Mouse (Mus musculus) embryo, embryonic 10 days (tissue): ENCODE measurements around the gene Sgcb.
"Not testable (repeated sequence)": the region's sequence is repeated elsewhere in the genome, so short reads cannot be mapped to it uniquely, and the experiment has no call there.

Experiments used
- DNase-seq: peaks from one replicate; pipeline ENCODE4 v3.0.0-alpha.2; 2015; ENCODE audit warnings: low spot score

The Sgcb gene

GRCm38 (mm10) chr5:73633141-73633540 lies 14.4 kb downstream of the Sgcb start:
- DNase-seq: peak; percentile 76

- no peak for DNase-seq
Measured at GRCm38 (mm10) chr5:73632291-73632690, 15.3 kb downstream of the Sgcb start, which contains the start of gene Lrrc66. TSS of gene Lrrc66 (minus strand) at chr5:73632526.

- no peak for DNase-seq
Measured at GRCm38 (mm10) chr5:73631001-73631558, 16.5 kb downstream of the Sgcb start.

GRCm38 (mm10) chr5:73630141-73630540 lies 17.4 kb downstream of the Sgcb start:
- no peak for DNase-seq

- no peak for DNase-seq
Measured at GRCm38 (mm10) chr5:73627991-73628390, 19.6 kb downstream of the Sgcb start.

- no peak for DNase-seq
Measured at GRCm38 (mm10) chr5:73627559-73627958, 20.0 kb downstream of the Sgcb start.

- no peak for DNase-seq
Measured at GRCm38 (mm10) chr5:73626842-73627241, 20.7 kb downstream of the Sgcb start.

GRCm38 (mm10) chr5:73625505-73625904 lies 22.1 kb downstream of the Sgcb start:
- no peak for DNase-seq

GRCm38 (mm10) chr5:73618969-73619368 lies 28.6 kb downstream of the Sgcb start:
- DNase-seq: no peak

GRCm38 (mm10) chr5:73615211-73615610 lies 32.4 kb downstream of the Sgcb start:
- no peak for DNase-seq

- no peak for DNase-seq
Measured at GRCm38 (mm10) chr5:73613296-73613695, 34.3 kb downstream of the Sgcb start.

GRCm38 (mm10) chr5:73611071-73611470 lies 36.5 kb downstream of the Sgcb start:
- DNase-seq: no peak

- no peak for DNase-seq
Measured at GRCm38 (mm10) chr5:73604964-73605363, 42.6 kb downstream of the Sgcb start.

GRCm38 (mm10) chr5:73604542-73604941 lies 43.0 kb downstream of the Sgcb start:
- no peak for DNase-seq

- DNase-seq: no peak
Measured at GRCm38 (mm10) chr5:73602865-73603264, 44.7 kb downstream of the Sgcb start.

GRCm38 (mm10) chr5:73601361-73601763 lies 46.2 kb downstream of the Sgcb start:
- DNase-seq: no peak

- DNase-seq: no peak
Measured at GRCm38 (mm10) chr5:73599991-73600390, 47.6 kb downstream of the Sgcb start.

- peak; percentile 13 for DNase-seq
Measured at GRCm38 (mm10) chr5:73598943-73599695, 48.5 kb downstream of the Sgcb start.

GRCm38 (mm10) chr5:73587119-73587518 lies 60.5 kb downstream of the Sgcb start:
- no peak for DNase-seq

GRCm38 (mm10) chr5:73586597-73586996 lies 61.0 kb downstream of the Sgcb start:
- no peak for DNase-seq

GRCm38 (mm10) chr5:73585212-73586115 lies 62.1 kb downstream of the Sgcb start:
- no peak for DNase-seq

GRCm38 (mm10) chr5:73584011-73584410 lies 63.6 kb downstream of the Sgcb start:
- DNase-seq: not testable (repeated sequence)
